ENCODE assay signal across 8 mouse cellular contexts in the genomic region with DNA sequence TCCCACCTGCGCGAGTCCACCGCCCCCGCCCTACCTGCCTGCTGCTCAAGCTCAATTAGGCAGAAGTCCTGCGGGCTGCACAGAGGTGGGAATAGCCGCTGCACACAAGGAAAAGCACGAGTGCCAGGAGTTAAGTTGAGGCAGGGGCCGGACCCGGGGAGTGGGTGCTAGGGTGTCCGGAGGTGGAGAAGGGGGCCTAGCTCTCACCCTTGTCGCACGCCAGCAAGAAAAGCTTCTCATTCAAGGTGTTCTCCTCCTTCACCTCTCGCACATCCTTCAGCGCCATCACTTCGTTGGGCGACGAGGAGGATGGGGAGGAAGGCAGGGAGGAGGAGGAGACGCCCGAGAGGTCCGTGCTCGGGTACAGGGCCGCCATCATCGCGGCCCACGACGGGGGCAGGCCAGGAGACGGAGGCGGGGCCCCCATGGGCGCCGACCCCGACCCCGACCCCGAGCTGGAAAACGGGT. TPM values are rescaled to one million over a fixed set of nuclear protein-coding genes. Genes with fewer than 3 reads are reported as not detected.
DNase-seq lines count a peak whose midpoint lies in the region; ATAC-seq and TF ChIP-seq lines count a peak whose summit lies in the region.

No protein-coding gene starts in this region.

- no peak for TF ChIP-seq POLR2A in brain, embryonic 14.5 days (IDR thresholded peaks at IDR 0.05; ENCODE audit: borderline replicate concordance, extremely low read depth, insufficient read depth, insufficient read length, poor library complexity, severe bottlenecking)

- H3K4me3 ChIP-seq in forebrain, embryonic 16.5 days (replicated peaks; ENCODE audit: low read length): peak overlapping the region; percentile 88
- peak overlapping the region; percentile 99 for H3K4me3 ChIP-seq in hindbrain, postnatal 0 days (ENCODE audit: low read length)
- H3K4me3 ChIP-seq in limb, embryonic 10.5 days: peak overlapping the region; percentile 80
- peak overlapping the region; percentile 90 for H3K4me3 ChIP-seq in neural tube, embryonic 12.5 days

- ATAC-seq in forebrain, embryonic 16.5 days: peak; percentile 73
- peak; percentile 64 for ATAC-seq in hindbrain, postnatal 0 days
- peak; percentile 73 for ATAC-seq in neural tube, embryonic 12.5 days (ENCODE audit: low FRiP score, low read depth)

- peaks cover 4% of the 10 kb centered on the region for H3K4me1 ChIP-seq in forebrain, embryonic 16.5 days (replicated peaks; ENCODE audit: control insufficient read depth, insufficient read depth, low read length)
- H3K4me1 ChIP-seq in hindbrain, postnatal 0 days (ENCODE audit: insufficient read depth, low read length): peaks cover 6% of the 10 kb centered on the region; the same call in 1 of the 2 replicates
- H3K4me1 ChIP-seq in limb, embryonic 10.5 days: peaks cover 23% of the 10 kb centered on the region
- peaks cover 9% of the 10 kb centered on the region; the same call in 1 of the 2 replicates for H3K4me1 ChIP-seq in neural tube, embryonic 12.5 days

- no peaks in the 10 kb centered on the region for H3K36me3 ChIP-seq in forebrain, embryonic 16.5 days (ENCODE audit: control insufficient read depth, insufficient read depth)
- H3K36me3 ChIP-seq in hindbrain, postnatal 0 days (ENCODE audit: insufficient read depth, low read length): no peaks in the 10 kb centered on the region
- no peaks in the 10 kb centered on the region for H3K36me3 ChIP-seq in limb, embryonic 10.5 days
- H3K36me3 ChIP-seq in neural tube, embryonic 12.5 days: no peaks in the 10 kb centered on the region

- WGBS in forebrain, embryonic 16.5 days: under 1% methylated on average over 31 of the region's 34 CpGs
- 1% methylated on average over 32 of the region's 34 CpGs for WGBS in hindbrain, postnatal 0 days
- 1% methylated on average over 34 of the region's 34 CpGs for WGBS in limb, embryonic 10.5 days
- WGBS in neural tube, embryonic 12.5 days: under 1% methylated on average over 34 of the region's 34 CpGs

- DNase-seq in left cerebral cortex, adult 18-20 months (ENCODE audit: low spot score in 2 of 2): peak; percentile 12 to 17
- no peak for DNase-seq in left cerebral cortex, adult 11 months (ENCODE audit: low spot score)
- peak; percentile 37 for DNase-seq in brain, embryonic 14.5 days (ENCODE audit: low read depth)
- peak; percentile 26 for DNase-seq in hindbrain, postnatal 0 days (ENCODE audit: low spot score)
- DNase-seq in limb, embryonic 10.5 days (ENCODE audit: low spot score): no peak
- DNase-seq in ovary, postnatal 10 days (ENCODE audit: low spot score): no peak

- TF ChIP-seq CTCF in brain, embryonic 14.5 days (IDR thresholded peaks at IDR 0.05; ENCODE audit: borderline replicate concordance, extremely low read depth, insufficient read depth, insufficient read length): no peak
- TF ChIP-seq CTCF in hindbrain, postnatal 0 days (IDR thresholded peaks at IDR 0.05; ENCODE audit: low read depth): no peak

- no peaks in the 10 kb centered on the region for H3K27me3 ChIP-seq in forebrain, embryonic 16.5 days (replicated peaks; ENCODE audit: control insufficient read depth, insufficient read depth, low read length)
- H3K27me3 ChIP-seq in hindbrain, postnatal 0 days (ENCODE audit: insufficient read depth, low read length): no peaks in the 10 kb centered on the region
- peaks cover 35% of the 10 kb centered on the region for H3K27me3 ChIP-seq in limb, embryonic 10.5 days (ENCODE audit: low read depth, poor library complexity, severe bottlenecking)
- peaks cover 5% of the 10 kb centered on the region for H3K27me3 ChIP-seq in neural tube, embryonic 12.5 days (replicated peaks)

- peak overlapping the region; percentile 81 for H3K4me2 ChIP-seq in forebrain, embryonic 16.5 days (ENCODE audit: low read length)
- peak overlapping the region; percentile 69 for H3K4me2 ChIP-seq in hindbrain, postnatal 0 days (ENCODE audit: low read depth, low read length)
- peak overlapping the region; percentile 93 for H3K4me2 ChIP-seq in neural tube, embryonic 12.5 days (replicated peaks)

- no peak overlapping the region for H3K27ac ChIP-seq in forebrain, embryonic 16.5 days (ENCODE audit: low read length)
- peak overlapping the region; percentile 83 for H3K27ac ChIP-seq in hindbrain, postnatal 0 days
- peak overlapping the region; percentile 87 for H3K27ac ChIP-seq in limb, embryonic 10.5 days
- no peak overlapping the region for H3K27ac ChIP-seq in neural tube, embryonic 12.5 days

- peak overlapping the region; percentile 91 for H3K9ac ChIP-seq in forebrain, embryonic 16.5 days (replicated peaks; ENCODE audit: low read depth, low read length)
- peak overlapping the region; percentile 95 for H3K9ac ChIP-seq in hindbrain, postnatal 0 days (replicated peaks; ENCODE audit: low read length)
- H3K9ac ChIP-seq in neural tube, embryonic 12.5 days: peak overlapping the region; percentile 88

- H3K9me3 ChIP-seq in forebrain, embryonic 16.5 days (ENCODE audit: control insufficient read depth, low read length): no peaks in the 10 kb centered on the region
- H3K9me3 ChIP-seq in hindbrain, postnatal 0 days (ENCODE audit: low read length): no peaks in the 10 kb centered on the region
- no peaks in the 10 kb centered on the region for H3K9me3 ChIP-seq in limb, embryonic 10.5 days (replicated peaks)
- H3K9me3 ChIP-seq in neural tube, embryonic 12.5 days: no peaks in the 10 kb centered on the region

RNA-seq across cellular contexts. Expression of gene Trpc1, which starts 0.7 kb away (rescaled TPM):
- 10 to 100 TPM; 48.6 TPM for total RNA-seq in left cerebral cortex, adult 18-20 months (2021)
- 6.6 and 9.7 TPM in 2 replicates for polyA plus RNA-seq in brain, embryonic 14.5 days (2012; rRNA removed)
- polyA plus RNA-seq in forebrain, embryonic 16.5 days (2015; fragmentation: Nextera tagmentation; extraction: Ambion mirVana): 6.2 and 6.4 TPM in 2 replicates
- 22.9 and 23.2 TPM in 2 replicates for total RNA-seq in hindbrain, postnatal 0 days (2014; rRNA removed)
- 8.8 and 9.6 TPM in 2 replicates for polyA plus RNA-seq in hindbrain, postnatal 0 days (2015; fragmentation: Nextera tagmentation; extraction: Ambion mirVana)
- polyA plus RNA-seq in limb, embryonic 10.5 days (2016; fragmentation: Nextera tagmentation; extraction: Ambion mirVana): 0.90 and 1.4 TPM in 2 replicates
- 4.3 and 4.7 TPM in 2 replicates for polyA plus RNA-seq in neural tube, embryonic 12.5 days (2016; fragmentation: Nextera tagmentation; extraction: Ambion mirVana)

Comparison
In these comparisons a context has a peak if more than half of its experiments do, and no peak if none do; other contexts are left out.
1. DNase-seq: peak in left cerebral cortex, adult 18-20 months (2 of 2), brain, embryonic 14.5 days (single experiment) and hindbrain, postnatal 0 days (single experiment); none in left cerebral cortex, adult 11 months (single experiment), limb, embryonic 10.5 days (single experiment) and ovary, postnatal 10 days (single experiment).
2. H3K27ac ChIP-seq: peak in hindbrain, postnatal 0 days (single experiment) and limb, embryonic 10.5 days (single experiment); none in forebrain, embryonic 16.5 days (single experiment) and neural tube, embryonic 12.5 days (single experiment).
3. Peak in every context shown above with its lines, with median percentiles within 50 percentile points of each other: ATAC-seq, H3K4me2 ChIP-seq, H3K4me3 ChIP-seq and H3K9ac ChIP-seq.